Mouse (Mus musculus) 3T3-L1 (cell line): ENCODE results near the gene Insrr.
A peak's percentile ranks its signal among the peaks of the same experiment; 100 is the strongest.
"Not testable (repeated sequence)": the region's sequence is repeated elsewhere in the genome, so short reads cannot be mapped to it uniquely, and the experiment has no call there.

Source experiments
- DNase-seq: peaks from one replicate; pipeline ENCODE4 v3.0.0-alpha.2; 2015; ENCODE audit warnings: low read depth, low spot score

Gene Insrr

GRCm38 (mm10) chr3:87832109-87832859 lies 35.5 kb downstream of the Insrr start:
- DNase-seq, result no peak

DNA sequence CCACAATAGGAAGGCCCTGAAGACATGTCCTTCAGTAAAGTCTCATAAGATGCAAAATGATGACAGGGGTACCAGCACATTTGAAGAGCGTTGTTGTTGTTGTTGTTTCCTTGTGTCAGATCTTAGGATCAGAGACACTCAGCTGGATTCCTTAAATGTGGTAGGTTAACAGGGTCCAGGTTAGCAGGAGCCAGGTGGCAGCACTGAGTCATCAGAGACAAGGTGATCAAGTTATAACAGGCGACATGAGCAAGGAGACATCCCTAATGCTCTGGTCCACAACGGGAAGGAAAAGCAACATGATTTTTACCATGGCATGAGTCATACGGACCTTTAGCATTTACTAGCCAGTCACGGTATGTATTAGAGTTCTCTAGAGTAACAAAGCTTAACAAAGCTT lies 36.7 kb downstream of the Insrr start:
- no peak for DNase-seq

DNA sequence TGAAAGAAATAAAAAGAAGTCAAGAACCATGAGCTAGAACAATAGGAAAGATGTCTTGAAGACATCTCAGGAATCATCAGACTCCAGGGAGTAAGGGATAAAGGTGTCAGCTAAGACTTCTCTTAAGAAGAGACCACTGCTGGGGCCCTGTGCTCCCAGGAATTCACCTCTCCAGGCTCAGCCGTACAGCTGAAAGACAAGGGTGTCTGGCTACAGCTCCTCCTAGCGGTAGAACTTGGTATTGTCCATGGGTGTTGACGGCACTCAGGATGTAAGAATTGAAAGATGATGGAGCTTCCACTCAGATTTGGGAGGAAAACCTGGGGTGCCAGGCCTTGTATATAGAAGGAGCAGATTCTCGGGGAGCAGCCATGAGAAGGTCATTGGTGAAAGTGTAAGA lies 41.9 kb downstream of the Insrr start:
- DNase-seq, result peak; percentile 85

DNA sequence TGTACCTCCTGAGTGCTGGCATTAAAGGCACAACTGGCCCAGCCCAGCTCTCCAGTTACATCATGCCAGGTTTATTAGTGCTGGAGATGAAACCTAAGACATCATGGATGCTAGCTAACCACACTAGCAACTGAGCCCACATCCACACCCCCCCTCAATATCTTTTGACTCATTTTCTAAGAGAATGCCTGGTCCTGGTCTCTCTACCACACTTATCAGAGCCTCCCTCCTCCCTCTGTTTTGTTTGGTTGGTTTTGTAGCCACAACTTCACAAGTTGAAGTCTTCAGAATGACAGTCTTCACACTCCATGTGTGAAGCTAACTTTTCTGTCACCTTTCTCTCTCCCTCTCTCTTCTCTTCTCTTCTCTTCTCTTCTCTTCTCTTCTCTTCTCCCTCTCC lies 44.1 kb downstream of the Insrr start:
- no peak for DNase-seq

GRCm38 (mm10) chr3:87844981-87845380 lies 48.2 kb downstream of the Insrr start:
- no peak for DNase-seq

DNA sequence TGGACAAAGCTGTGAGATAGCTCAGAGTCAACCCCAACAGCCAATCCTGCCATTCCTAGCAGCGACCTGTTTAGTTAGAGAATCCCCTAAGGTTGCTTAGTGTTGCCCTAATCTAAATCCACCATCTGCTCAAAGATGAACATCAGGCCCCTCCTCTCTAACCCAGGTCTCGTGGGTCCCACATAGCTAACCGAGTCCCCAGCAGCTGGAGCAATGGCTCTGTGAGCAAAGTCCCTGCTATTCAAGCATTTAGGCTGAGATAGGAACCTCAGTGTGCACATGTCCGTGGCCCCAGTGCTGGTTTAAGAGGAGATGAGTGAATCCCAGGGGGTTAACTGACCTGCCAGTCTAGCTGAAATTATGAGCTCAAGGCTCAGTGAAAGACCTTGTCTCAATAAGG lies 49.4 kb downstream of the Insrr start:
- no peak for DNase-seq

GRCm38 (mm10) chr3:87846650-87847110 lies 49.9 kb downstream of the Insrr start, which contains the start of gene Sh2d2a:
TSS of gene Sh2d2a (plus strand) at chr3:87846755.
- DNase-seq, result no peak

GRCm38 (mm10) chr3:87847680-87848079 lies 50.9 kb downstream of the Insrr start:
- no peak for DNase-seq

GRCm38 (mm10) chr3:87849117-87849516 lies 52.4 kb downstream of the Insrr start:
- DNase-seq, result no peak

GRCm38 (mm10) chr3:87854795-87855568 lies 58.2 kb downstream of the Insrr start:
- DNase-seq, result no peak

GRCm38 (mm10) chr3:87855936-87856335 lies 59.2 kb downstream of the Insrr start:
- no peak for DNase-seq

DNA sequence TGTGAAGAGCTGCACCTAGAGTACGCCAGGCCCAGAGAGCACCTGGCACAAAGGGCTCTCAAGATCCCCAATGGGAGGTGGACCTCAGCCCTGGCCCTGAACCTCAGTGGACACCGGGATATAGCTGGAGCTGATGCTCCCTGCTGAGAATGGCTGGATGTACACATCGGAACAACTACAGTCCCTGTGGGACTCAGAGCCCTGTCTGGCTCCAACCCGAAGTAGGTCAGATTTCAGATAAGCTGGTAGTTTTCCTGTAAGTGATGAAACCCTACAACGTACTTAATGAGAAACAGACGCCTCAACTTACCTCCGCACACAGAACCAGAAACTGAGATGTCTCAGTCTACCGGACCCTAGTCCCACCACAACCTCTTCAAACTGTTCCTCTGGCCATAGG lies 60.9 kb downstream of the Insrr start:
- no peak for DNase-seq

DNA sequence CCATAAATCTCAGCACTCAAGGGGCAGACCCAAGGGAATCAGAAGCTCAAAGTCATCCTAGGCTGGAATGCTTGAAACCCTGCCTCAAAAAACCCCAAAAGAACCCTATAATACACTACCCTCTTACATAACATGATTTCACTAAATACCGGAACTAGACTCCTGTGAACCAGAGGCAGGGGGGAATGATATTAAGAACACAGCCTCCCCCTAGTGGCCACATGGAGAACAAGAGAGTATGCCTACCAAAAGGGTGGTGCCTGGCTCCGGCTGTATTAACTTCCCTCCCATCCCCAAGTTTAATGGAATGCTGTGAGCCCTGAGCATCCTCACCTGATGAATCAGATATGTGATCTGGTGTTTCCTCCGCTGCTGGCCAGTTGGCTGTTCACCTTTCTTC lies 63.1 kb downstream of the Insrr start:
- peak; percentile 90 for DNase-seq

- not testable (repeated sequence) for DNase-seq
Measured at GRCm38 (mm10) chr3:87864111-87864510, 67.4 kb downstream of the Insrr start.
